Mouse (Mus musculus) liver, embryonic 12.5 days (tissue): ENCODE data around the gene Gm20532. TPM values are rescaled to one million over a fixed set of nuclear protein-coding genes. Genes with fewer than 3 reads are reported as not detected.

Experiments used
- ATAC-seq: fragments of 200-750 bp; cut with Nextera tagmentation; 2 replicates; pipeline ENCODE4 v1.8.0; 2017; ENCODE audit warnings: moderate number of reproducible peaks, mild to moderate bottlenecking, moderate library complexity
- H3K27ac ChIP-seq: fragments of 300-500 bp; sonication (generic); 2 replicates; pipeline ENCODE4 v1.5.1; 2016; ENCODE audit warnings: mild to moderate bottlenecking
- H3K27me3 ChIP-seq: fragments of 300-500 bp; sonication (generic); replicated peaks from 2 replicates; pipeline ENCODE4 v1.6.1; 2016; ENCODE audit warnings: mild to moderate bottlenecking, moderate library complexity
- H3K36me3 ChIP-seq: fragments of 300-500 bp; sonication (generic); 2 replicates; pipeline ENCODE4 v1.6.1; 2016; ENCODE audit warnings: mild to moderate bottlenecking, moderate library complexity
- H3K4me1 ChIP-seq: fragments of 300-500 bp; sonication (generic); 2 replicates; pipeline ENCODE4 v1.6.1; 2016
- H3K4me2 ChIP-seq: fragments of 300-500 bp; sonication (generic); 2 replicates; pipeline ENCODE4 v1.6.1; 2016; ENCODE audit warnings: mild to moderate bottlenecking, moderate library complexity
- H3K4me3 ChIP-seq: fragments of 300-500 bp; sonication (generic); 2 replicates; pipeline ENCODE4 v1.5.1; 2016; ENCODE audit warnings: mild to moderate bottlenecking, moderate library complexity
- H3K9ac ChIP-seq: fragments of 300-500 bp; sonication (generic); 2 replicates; pipeline ENCODE4 v1.6.1; 2016; ENCODE audit warnings: mild to moderate bottlenecking, moderate library complexity
- H3K9me3 ChIP-seq: fragments of 300-500 bp; sonication (generic); replicated peaks from 2 replicates; pipeline ENCODE4 v1.6.1; 2016; ENCODE audit warnings: mild to moderate bottlenecking, moderate library complexity
- WGBS: fragments of 180-500 bp; shearing (Covaris S2); methylation state at CpG from one replicate; pipeline ENCODE4 v1.1.7; 2016; ENCODE audit not compliant: insufficient replicate concordance; 5-methylcytosine and 5-hydroxymethylcytosine counted together
- polyA plus RNA-seq: library from polyadenylated mRNA; unstranded; fragments of >200 nt; fragmentation: Nextera tagmentation; extraction: Ambion mirVana; gene quantifications from 2 replicates; pipeline ENCODE4 v1.2.1, GENCODE M21; 2016

The Gm20532 gene
- polyA plus RNA-seq = not detected in 2 replicates

GRCm38 (mm10) chr2:26586294-26587043 lies at the start of gene Gm20532:
Gene Gm20532 (plus strand): TSS chr2:26586639.
- Histone ChIP-seq H3K4me2 (peak within 1 kb of the TSS; percentile 81), H3K27me3 (peaks cover 13% of the 10 kb centered on the region), H3K4me3 (peak within 1 kb of the TSS; percentile 65), H3K4me1 (peaks cover 61% of the 10 kb centered on the region), H3K27ac (peak within 1 kb of the TSS; percentile 74), H3K9me3 (no peaks in the 10 kb centered on the region), H3K36me3 (peaks cover 28% of the 10 kb centered on the region), H3K9ac (peak within 1 kb of the TSS; percentile 65)
- whole genome bisulfite sequencing = under 1% methylated on average over 64 of the region's 65 CpGs
- ATAC-seq = peak; percentile 63

- no peaks in the 10 kb centered on the region for H3K36me3 ChIP-seq
- no peak for ATAC-seq
- H3K4me3 ChIP-seq = no peak overlapping the region
- H3K9ac ChIP-seq = no peak overlapping the region
- 39% methylated on average over 2 of the region's 2 CpGs for WGBS
- H3K9me3 ChIP-seq = no peaks in the 10 kb centered on the region
- H3K27me3 ChIP-seq = peaks cover 4% of the 10 kb centered on the region; the same call in 1 of the 2 replicates
- no peaks in the 10 kb centered on the region for H3K4me1 ChIP-seq
- no peak overlapping the region for H3K27ac ChIP-seq
- no peak overlapping the region for H3K4me2 ChIP-seq
Observed at GRCm38 (mm10) chr2:26539516-26539915, 46.9 kb upstream of the Gm20532 start.

GRCm38 (mm10) chr2:26540721-26541120 lies 45.7 kb upstream of the Gm20532 start:
- no peaks in the 10 kb centered on the region for H3K9me3 ChIP-seq
- H3K4me3 ChIP-seq = no peak overlapping the region
- H3K36me3 ChIP-seq = no peaks in the 10 kb centered on the region
- no peaks in the 10 kb centered on the region for H3K4me1 ChIP-seq
- no peak overlapping the region for H3K9ac ChIP-seq
- H3K4me2 ChIP-seq = no peak overlapping the region
- 56% methylated on average over 7 of the region's 7 CpGs for WGBS
- H3K27me3 ChIP-seq = peaks cover 4% of the 10 kb centered on the region; the same call in 1 of the 2 replicates
- H3K27ac ChIP-seq = no peak overlapping the region
- no peak for ATAC-seq

- 52% methylated on average over 9 of the region's 9 CpGs for WGBS
Observed at GRCm38 (mm10) chr2:26541258-26541910, 45.1 kb upstream of the Gm20532 start.

GRCm38 (mm10) chr2:26543155-26543554 lies 43.3 kb upstream of the Gm20532 start:
- H3K27me3 ChIP-seq = 0 out of 2 replicates have a peak, but pooled peaks cover 7% of the 10 kb centered on the region
- H3K4me1 ChIP-seq = no peaks in the 10 kb centered on the region
- ATAC-seq = no peak
- H3K9ac ChIP-seq = no peak overlapping the region
- 49% methylated on average over 4 of the region's 4 CpGs for WGBS
- H3K4me2 ChIP-seq = no peak overlapping the region
- no peak overlapping the region for H3K27ac ChIP-seq
- no peaks in the 10 kb centered on the region for H3K9me3 ChIP-seq
- H3K36me3 ChIP-seq = no peaks in the 10 kb centered on the region
- H3K4me3 ChIP-seq = no peak overlapping the region

More at GRCm38 (mm10) chr2:26541258-26541910, 45.1 kb upstream of the Gm20532 start:
- Histone ChIP-seq H3K4me1 (no peaks in the 10 kb centered on the region), H3K9me3 (no peaks in the 10 kb centered on the region), H3K4me3 (no peak overlapping the region), H3K9ac (no peak overlapping the region), H3K27ac (no peak overlapping the region), H3K36me3 (no peaks in the 10 kb centered on the region), H3K27me3 (peaks cover 5% of the 10 kb centered on the region; the same call in 1 of the 2 replicates), H3K4me2 (no peak overlapping the region)
- no peak for ATAC-seq

- no peak for ATAC-seq
- WGBS = 68% methylated on average over 8 of the region's 8 CpGs
- no peak overlapping the region for H3K9ac ChIP-seq
- H3K4me2 ChIP-seq = no peak overlapping the region
- H3K27me3 ChIP-seq = 0 out of 2 replicates have a peak, but pooled peaks cover 7% of the 10 kb centered on the region
- H3K4me3 ChIP-seq = no peak overlapping the region
- no peaks in the 10 kb centered on the region for H3K36me3 ChIP-seq
- no peak overlapping the region for H3K27ac ChIP-seq
- no peaks in the 10 kb centered on the region for H3K9me3 ChIP-seq
- H3K4me1 ChIP-seq = no peaks in the 10 kb centered on the region
Observed at GRCm38 (mm10) chr2:26543768-26544167, 42.7 kb upstream of the Gm20532 start.

- no peaks in the 10 kb centered on the region for H3K9me3 ChIP-seq
- H3K27me3 ChIP-seq = 0 out of 2 replicates have a peak, but pooled peaks cover 7% of the 10 kb centered on the region
- peaks cover 2% of the 10 kb centered on the region for H3K4me1 ChIP-seq
- H3K9ac ChIP-seq = no peak overlapping the region
- no peak overlapping the region for H3K4me2 ChIP-seq
- no peaks in the 10 kb centered on the region for H3K36me3 ChIP-seq
- H3K4me3 ChIP-seq = no peak overlapping the region
- no peak overlapping the region for H3K27ac ChIP-seq
- no peak for ATAC-seq
- WGBS = 42% methylated on average over 3 of the region's 3 CpGs
Observed at GRCm38 (mm10) chr2:26544265-26544664, 42.2 kb upstream of the Gm20532 start.

GRCm38 (mm10) chr2:26547481-26547880 lies 39.0 kb upstream of the Gm20532 start:
- no peaks in the 10 kb centered on the region for H3K36me3 ChIP-seq
- WGBS = 23% methylated on average over 2 of the region's 2 CpGs
- ATAC-seq = no peak

GRCm38 (mm10) chr2:26549801-26550200 lies 36.6 kb upstream of the Gm20532 start:
- no peak overlapping the region for H3K9ac ChIP-seq
- H3K4me1 ChIP-seq = peaks cover 21% of the 10 kb centered on the region
- no peaks in the 10 kb centered on the region for H3K9me3 ChIP-seq
- H3K4me2 ChIP-seq = no peak overlapping the region
- H3K27ac ChIP-seq = no peak overlapping the region
- peaks cover 13% of the 10 kb centered on the region for H3K27me3 ChIP-seq
- H3K36me3 ChIP-seq = no peaks in the 10 kb centered on the region
- no peak for ATAC-seq
- WGBS = 43% methylated on average over 10 of the region's 10 CpGs
- no peak overlapping the region for H3K4me3 ChIP-seq

More at GRCm38 (mm10) chr2:26547481-26547880, 39.0 kb upstream of the Gm20532 start:
- Histone ChIP-seq H3K27ac (no peak overlapping the region), H3K4me2 (no peak overlapping the region), H3K4me3 (no peak overlapping the region), H3K9me3 (no peaks in the 10 kb centered on the region), H3K9ac (no peak overlapping the region), H3K4me1 (peaks cover 21% of the 10 kb centered on the region), H3K27me3 (peaks cover 4% of the 10 kb centered on the region; the same call in 1 of the 2 replicates)

- no peak overlapping the region for H3K27ac ChIP-seq
- no peak overlapping the region for H3K4me2 ChIP-seq
- no peak overlapping the region for H3K4me3 ChIP-seq
- no peaks in the 10 kb centered on the region for H3K9me3 ChIP-seq
- 47% methylated on average over 3 of the region's 3 CpGs for WGBS
- H3K4me1 ChIP-seq = peaks cover 24% of the 10 kb centered on the region
- no peak for ATAC-seq
- H3K36me3 ChIP-seq = no peaks in the 10 kb centered on the region
- peaks cover 13% of the 10 kb centered on the region for H3K27me3 ChIP-seq
- no peak overlapping the region for H3K9ac ChIP-seq
Observed at GRCm38 (mm10) chr2:26550205-26550604, 36.2 kb upstream of the Gm20532 start.

GRCm38 (mm10) chr2:26550777-26551176 lies 35.7 kb upstream of the Gm20532 start:
- H3K4me2 ChIP-seq = no peak overlapping the region
- ATAC-seq = no peak
- H3K9me3 ChIP-seq = no peaks in the 10 kb centered on the region
- H3K36me3 ChIP-seq = no peaks in the 10 kb centered on the region
- peaks cover 13% of the 10 kb centered on the region for H3K27me3 ChIP-seq
- no peak overlapping the region for H3K9ac ChIP-seq
- peaks cover 30% of the 10 kb centered on the region for H3K4me1 ChIP-seq
- H3K27ac ChIP-seq = no peak overlapping the region
- no peak overlapping the region for H3K4me3 ChIP-seq
- 47% methylated on average over 3 of the region's 3 CpGs for WGBS

GRCm38 (mm10) chr2:26551446-26551845 lies 35.0 kb upstream of the Gm20532 start:
- Histone ChIP-seq H3K4me1 (peaks cover 32% of the 10 kb centered on the region), H3K27ac (no peak overlapping the region), H3K27me3 (peaks cover 12% of the 10 kb centered on the region), H3K36me3 (no peaks in the 10 kb centered on the region), H3K9ac (no peak overlapping the region), H3K9me3 (no peaks in the 10 kb centered on the region), H3K4me3 (no peak overlapping the region), H3K4me2 (no peak overlapping the region)
- ATAC-seq = no peak
- 50% methylated on average over 8 of the region's 8 CpGs for WGBS
